Mouse (Mus musculus): ENCODE data around the gene Olfr824.
"Not testable (repeated sequence)": the region's sequence is repeated elsewhere in the genome, so short reads cannot be mapped to it uniquely, and the experiment has no call there.

DNA sequence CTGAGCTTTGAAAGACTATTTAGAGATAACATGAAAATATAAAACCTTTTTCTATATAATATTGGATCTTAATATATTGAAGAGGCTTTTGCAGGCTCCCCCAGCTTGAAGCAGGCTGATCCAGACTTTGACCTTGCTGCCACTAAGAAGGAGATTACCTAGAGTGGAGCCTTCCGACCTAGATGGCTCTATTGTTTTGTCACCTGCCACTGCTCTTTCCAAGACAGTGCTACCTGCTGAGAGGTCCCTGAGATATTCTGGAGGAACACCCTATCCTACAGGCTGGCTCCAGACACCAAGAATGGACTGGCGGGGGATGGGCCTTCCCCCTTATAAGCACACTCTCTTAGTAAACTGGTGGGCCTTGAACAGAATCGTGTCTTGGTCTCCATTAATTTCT lies 13.8 kb downstream of the Olfr824 start:
- TF ChIP-seq POLR2A (IDR thresholded peaks at IDR 0.05; ENCODE audit: control insufficient read depth, extremely low read depth, insufficient read depth, low read length, poor library complexity); CTCF (IDR thresholded peaks at IDR 0.05; ENCODE audit: borderline replicate concordance, control insufficient read depth, extremely low read depth, insufficient read depth, low read length, poor library complexity): not testable (repeated sequence)

Data from thymus, adult 2 months (tissue).